Mouse (Mus musculus): Measurements from ENCODE around the gene Gria1. TPM values are rescaled to one million over a fixed set of nuclear protein-coding genes. Genes with fewer than 3 reads are reported as not detected.

The Gria1 gene
- polyA plus RNA-seq, 1 experiment from 2014 or later: 3.3 TPM

GRCm38 (mm10) chr11:57070196-57070901 is 59.2 kb downstream of the Gria1 start:
- no peak overlapping the region for H3K4me2 ChIP-seq
- H3K4me3 ChIP-seq: no peak overlapping the region
- no peaks in the 10 kb centered on the region for H3K27me3 ChIP-seq
- H3K9ac ChIP-seq: no peak overlapping the region
- H3K27ac ChIP-seq: no peak overlapping the region
- no peaks in the 10 kb centered on the region for H3K9me3 ChIP-seq
- no peaks in the 10 kb centered on the region for H3K4me1 ChIP-seq
- WGBS: 82% methylated on average over 8 of the region's 8 CpGs
- ATAC-seq (ENCODE audit: insufficient number of reproducible peaks, insufficient read depth, low FRiP score, low TSS enrichment, low read depth): no peak
- no peaks in the 10 kb centered on the region for H3K36me3 ChIP-seq

GRCm38 (mm10) chr11:57072171-57072570 is 61.0 kb downstream of the Gria1 start:
- Histone ChIP-seq H3K27ac (no peak overlapping the region), H3K4me1 (no peaks in the 10 kb centered on the region), H3K4me2 (no peak overlapping the region), H3K9ac (no peak overlapping the region), H3K4me3 (no peak overlapping the region), H3K36me3 (no peaks in the 10 kb centered on the region), H3K27me3 (no peaks in the 10 kb centered on the region), H3K9me3 (no peaks in the 10 kb centered on the region)
- WGBS: 66% methylated on average over 6 of the region's 6 CpGs
- no peak for ATAC-seq (ENCODE audit: insufficient number of reproducible peaks, insufficient read depth, low FRiP score, low TSS enrichment, low read depth)

GRCm38 (mm10) chr11:57079423-57079822 is 68.2 kb downstream of the Gria1 start:
- 70% methylated on average over 3 of the region's 3 CpGs for WGBS
- H3K4me2 ChIP-seq: no peak overlapping the region
- no peak overlapping the region for H3K9ac ChIP-seq
- no peak overlapping the region for H3K4me3 ChIP-seq
- H3K9me3 ChIP-seq: no peaks in the 10 kb centered on the region
- H3K27me3 ChIP-seq: no peaks in the 10 kb centered on the region
- no peak for ATAC-seq (ENCODE audit: insufficient number of reproducible peaks, insufficient read depth, low FRiP score, low TSS enrichment, low read depth)
- no peak overlapping the region for H3K27ac ChIP-seq
- H3K36me3 ChIP-seq: no peaks in the 10 kb centered on the region
- no peaks in the 10 kb centered on the region for H3K4me1 ChIP-seq

GRCm38 (mm10) chr11:57089527-57089926 is 78.3 kb downstream of the Gria1 start:
- H3K9me3 ChIP-seq: no peaks in the 10 kb centered on the region
- 76% methylated on average over 5 of the region's 5 CpGs for WGBS
- no peak overlapping the region for H3K4me3 ChIP-seq
- no peaks in the 10 kb centered on the region for H3K36me3 ChIP-seq
- H3K9ac ChIP-seq: no peak overlapping the region
- H3K4me2 ChIP-seq: no peak overlapping the region
- no peak for ATAC-seq (ENCODE audit: insufficient number of reproducible peaks, insufficient read depth, low FRiP score, low TSS enrichment, low read depth)
- no peaks in the 10 kb centered on the region for H3K27me3 ChIP-seq
- no peaks in the 10 kb centered on the region for H3K4me1 ChIP-seq
- H3K27ac ChIP-seq: no peak overlapping the region

- H3K9me3 ChIP-seq: no peaks in the 10 kb centered on the region
- H3K27ac ChIP-seq: no peak overlapping the region
- no peak overlapping the region for H3K9ac ChIP-seq
- ATAC-seq (ENCODE audit: insufficient number of reproducible peaks, insufficient read depth, low FRiP score, low TSS enrichment, low read depth): no peak
- H3K27me3 ChIP-seq: no peaks in the 10 kb centered on the region
- no peaks in the 10 kb centered on the region for H3K36me3 ChIP-seq
- H3K4me1 ChIP-seq: no peaks in the 10 kb centered on the region
- no peak overlapping the region for H3K4me3 ChIP-seq
- H3K4me2 ChIP-seq: no peak overlapping the region
Measured at GRCm38 (mm10) chr11:57090705-57091104, 79.5 kb downstream of the Gria1 start.

- Histone ChIP-seq H3K4me3 (no peak overlapping the region), H3K9me3 (no peaks in the 10 kb centered on the region), H3K36me3 (no peaks in the 10 kb centered on the region), H3K27me3 (no peaks in the 10 kb centered on the region), H3K27ac (no peak overlapping the region), H3K9ac (no peak overlapping the region), H3K4me1 (no peaks in the 10 kb centered on the region), H3K4me2 (no peak overlapping the region)
- 70% methylated on average over 3 of the region's 3 CpGs for WGBS
- no peak for ATAC-seq (ENCODE audit: insufficient number of reproducible peaks, insufficient read depth, low FRiP score, low TSS enrichment, low read depth)
Measured at GRCm38 (mm10) chr11:57091276-57091914, 80.2 kb downstream of the Gria1 start.

GRCm38 (mm10) chr11:57100491-57100890 is 89.3 kb downstream of the Gria1 start:
- H3K4me3 ChIP-seq: no peak overlapping the region
- no peak for ATAC-seq (ENCODE audit: insufficient number of reproducible peaks, insufficient read depth, low FRiP score, low TSS enrichment, low read depth)
- H3K4me1 ChIP-seq: no peaks in the 10 kb centered on the region
- H3K27ac ChIP-seq: no peak overlapping the region
- H3K36me3 ChIP-seq: no peaks in the 10 kb centered on the region
- 74% methylated on average over 5 of the region's 5 CpGs for WGBS
- H3K27me3 ChIP-seq: no peaks in the 10 kb centered on the region
- no peaks in the 10 kb centered on the region for H3K9me3 ChIP-seq
- H3K4me2 ChIP-seq: no peak overlapping the region
- no peak overlapping the region for H3K9ac ChIP-seq

- H3K4me2 ChIP-seq: no peak overlapping the region
- no peak for ATAC-seq (ENCODE audit: insufficient number of reproducible peaks, insufficient read depth, low FRiP score, low TSS enrichment, low read depth)
- no peaks in the 10 kb centered on the region for H3K36me3 ChIP-seq
- WGBS: 76% methylated on average over 5 of the region's 5 CpGs
- H3K4me1 ChIP-seq: no peaks in the 10 kb centered on the region
- H3K4me3 ChIP-seq: no peak overlapping the region
- H3K27me3 ChIP-seq: no peaks in the 10 kb centered on the region
- no peaks in the 10 kb centered on the region for H3K9me3 ChIP-seq
- H3K9ac ChIP-seq: no peak overlapping the region
- H3K27ac ChIP-seq: no peak overlapping the region
Measured at GRCm38 (mm10) chr11:57103751-57104254, 92.6 kb downstream of the Gria1 start.

- Histone ChIP-seq H3K9ac (no peak overlapping the region), H3K27ac (no peak overlapping the region), H3K4me3 (no peak overlapping the region), H3K36me3 (no peaks in the 10 kb centered on the region), H3K9me3 (no peaks in the 10 kb centered on the region), H3K27me3 (no peaks in the 10 kb centered on the region), H3K4me2 (no peak overlapping the region), H3K4me1 (no peaks in the 10 kb centered on the region)
- WGBS: 45% methylated on average over 3 of the region's 3 CpGs
- ATAC-seq (ENCODE audit: insufficient number of reproducible peaks, insufficient read depth, low FRiP score, low TSS enrichment, low read depth): no peak
Measured at GRCm38 (mm10) chr11:57105683-57106082, 94.5 kb downstream of the Gria1 start.

- H3K4me1 ChIP-seq: no peaks in the 10 kb centered on the region
- no peaks in the 10 kb centered on the region for H3K9me3 ChIP-seq
- no peak overlapping the region for H3K27ac ChIP-seq
- no peak overlapping the region for H3K4me3 ChIP-seq
- no peak overlapping the region for H3K9ac ChIP-seq
- 88% methylated on average over 8 of the region's 8 CpGs for WGBS
- no peak overlapping the region for H3K4me2 ChIP-seq
- ATAC-seq (ENCODE audit: insufficient number of reproducible peaks, insufficient read depth, low FRiP score, low TSS enrichment, low read depth): no peak
- H3K27me3 ChIP-seq: no peaks in the 10 kb centered on the region; the same call in 1 of the 2 replicates
- H3K36me3 ChIP-seq: no peaks in the 10 kb centered on the region
Measured at GRCm38 (mm10) chr11:57112386-57112785, 101.2 kb downstream of the Gria1 start.

- Histone ChIP-seq H3K4me2 (no peak overlapping the region), H3K9ac (no peak overlapping the region), H3K4me3 (no peak overlapping the region), H3K9me3 (no peaks in the 10 kb centered on the region), H3K27me3 (no peaks in the 10 kb centered on the region; the same call in 1 of the 2 replicates), H3K27ac (no peak overlapping the region), H3K36me3 (no peaks in the 10 kb centered on the region), H3K4me1 (no peaks in the 10 kb centered on the region)
- ATAC-seq (ENCODE audit: insufficient number of reproducible peaks, insufficient read depth, low FRiP score, low TSS enrichment, low read depth): no peak
- 87% methylated on average over 5 of the region's 5 CpGs for WGBS
Measured at GRCm38 (mm10) chr11:57114410-57114809, 103.2 kb downstream of the Gria1 start.

- H3K36me3 ChIP-seq: no peaks in the 10 kb centered on the region
- H3K27ac ChIP-seq: no peak overlapping the region
- no peaks in the 10 kb centered on the region for H3K4me1 ChIP-seq
- no peak overlapping the region for H3K4me2 ChIP-seq
- no peak for ATAC-seq (ENCODE audit: insufficient number of reproducible peaks, insufficient read depth, low FRiP score, low TSS enrichment, low read depth)
- no peak overlapping the region for H3K9ac ChIP-seq
- H3K9me3 ChIP-seq: no peaks in the 10 kb centered on the region
- 87% methylated on average over 8 of the region's 8 CpGs for WGBS
- no peak overlapping the region for H3K4me3 ChIP-seq
- H3K27me3 ChIP-seq: no peaks in the 10 kb centered on the region
Measured at GRCm38 (mm10) chr11:57127066-57127465, 115.9 kb downstream of the Gria1 start.
